Mouse (Mus musculus) MEL (cell line): ENCODE results near the gene Sp8. TPM values are rescaled to one million over a fixed set of nuclear protein-coding genes. Genes with fewer than 3 reads are reported as not detected.

ENCODE experiments used
- DNase-seq: peaks from one replicate; pipeline ENCODE4 v3.0.0; 2011; ENCODE audit warnings: low read depth, low spot score
- H3K27ac ChIP-seq: 2 replicates; pipeline ENCODE4 v1.5.1; 2012; ENCODE audit warnings: low read depth, mild to moderate bottlenecking, control low read depth, low read length, moderate library complexity; ENCODE audit not compliant: control insufficient read depth
- H3K27me3 ChIP-seq, 2 experiments: fragments of 150-350 bp in 1 of 2; sonication (generic) in 1 of 2; 2 replicates each; pipeline ENCODE4 v1.6.1; 2012; ENCODE audit warnings: low read length in 2 of 2, mild to moderate bottlenecking in 2 of 2, improper control_type of control experiment in 1 of 2, moderate library complexity in 1 of 2; ENCODE audit not compliant: insufficient read depth in 2 of 2, control insufficient read depth in 1 of 2
- H3K36me3 ChIP-seq, 2 experiments: 2 replicates each; pipeline ENCODE4 v1.6.1; 2012 to 2014; ENCODE audit warnings: low read length in 2 of 2, improper control_type of control experiment in 1 of 2, inconsistent platforms in 1 of 2, mild to moderate bottlenecking in 1 of 2; ENCODE audit not compliant: insufficient read depth in 2 of 2, control insufficient read depth in 1 of 2
- H3K4me1 ChIP-seq, 2 experiments: fragments of 150-350 bp in 1 of 2; sonication (generic) in 1 of 2; 2 replicates each; pipeline ENCODE4 v1.6.1; 2012; ENCODE audit warnings: low read length in 2 of 2, improper control_type of control experiment in 1 of 2, mild to moderate bottlenecking in 1 of 2; ENCODE audit not compliant: insufficient read depth in 2 of 2, control insufficient read depth in 1 of 2
- H3K4me3 ChIP-seq, 2 experiments: fragments of 150-350 bp in 1 of 2; sonication (generic) in 1 of 2; 2 replicates each; pipeline ENCODE4 v1.5.1; 2012; ENCODE audit warnings: low read depth in 2 of 2, low read length in 2 of 2, mild to moderate bottlenecking in 2 of 2, moderate library complexity in 2 of 2, control low read depth in 1 of 2, improper control_type of control experiment in 1 of 2; ENCODE audit not compliant: control insufficient read depth in 1 of 2, insufficient read depth in 1 of 2
- H3K79me2 ChIP-seq: 2 replicates; pipeline ENCODE4 v1.6.1; 2012; ENCODE audit warnings: mild to moderate bottlenecking, low read length, moderate library complexity; ENCODE audit not compliant: control insufficient read depth, poor library complexity, insufficient read depth
- H3K9ac ChIP-seq: 2 replicates; pipeline ENCODE4 v1.6.1; 2012; ENCODE audit warnings: low read depth, mild to moderate bottlenecking, control low read depth, low read length, moderate library complexity; ENCODE audit not compliant: control insufficient read depth, poor library complexity, severe bottlenecking
- H3K9me3 ChIP-seq: fragments of 150-350 bp; sonication (generic); replicated peaks from 2 replicates; pipeline ENCODE4 v1.6.1; 2012; ENCODE audit warnings: mild to moderate bottlenecking, low read length, improper control_type of control experiment, moderate library complexity; ENCODE audit not compliant: insufficient read depth
- BHLHE40 ChIP-seq: IDR thresholded peaks from 2 replicates; pipeline ENCODE4 v1.6.1; 2012; ENCODE audit warnings: low read depth, mild to moderate bottlenecking, inconsistent platforms, low read length, improper control_type of control experiment, borderline replicate concordance
- CHD1 ChIP-seq: IDR thresholded peaks from 2 replicates; pipeline ENCODE4 v1.6.1; 2012; ENCODE audit warnings: low read depth, mild to moderate bottlenecking, inconsistent platforms, low read length, improper control_type of control experiment
- CTCF ChIP-seq, 3 experiments: IDR thresholded peaks in 2 of 3; conservative IDR thresholded peaks in 1 of 3; 2 replicates each; pipeline ENCODE4 v1.5.1; 2011 to 2012; ENCODE audit warnings: low read length in 3 of 3, low read depth in 2 of 3, mild to moderate bottlenecking in 2 of 3, improper control_type of control experiment in 1 of 3, inconsistent platforms in 1 of 3, mixed read lengths in 1 of 3, moderate library complexity in 1 of 3; ENCODE audit not compliant: control insufficient read depth in 1 of 3, insufficient read depth in 1 of 3, poor library complexity in 1 of 3, severe bottlenecking in 1 of 3
- E2F4 ChIP-seq: IDR thresholded peaks from 2 replicates; pipeline ENCODE4 v1.6.1; 2011; ENCODE audit warnings: low read depth, low read length, improper control_type of control experiment, borderline replicate concordance
- ELF1 ChIP-seq: IDR thresholded peaks from 2 replicates; pipeline ENCODE4 v1.6.1; 2014; ENCODE audit warnings: low read depth, mild to moderate bottlenecking, inconsistent platforms, low read length, improper control_type of control experiment, moderate library complexity
- ETS1 ChIP-seq: IDR thresholded peaks from 2 replicates; pipeline ENCODE4 v1.6.1; 2012; ENCODE audit warnings: low read depth, mild to moderate bottlenecking, inconsistent platforms, low read length, improper control_type of control experiment, moderate library complexity
- HCFC1 ChIP-seq: IDR thresholded peaks from 2 replicates; pipeline ENCODE4 v1.6.1; 2012; ENCODE audit warnings: low read depth, mild to moderate bottlenecking, inconsistent platforms, low read length, improper control_type of control experiment, moderate library complexity
- JUND ChIP-seq: IDR thresholded peaks from 2 replicates; pipeline ENCODE4 v1.6.1; 2011; ENCODE audit warnings: low read depth, mild to moderate bottlenecking, improper control_type of control experiment, low read length
- KAT2A ChIP-seq: conservative IDR thresholded peaks from 2 replicates; pipeline ENCODE4 v1.6.1; 2012; ENCODE audit warnings: low read depth, low read length, improper control_type of control experiment, inconsistent platforms
- MAFK ChIP-seq: IDR thresholded peaks from 2 replicates; pipeline ENCODE4 v1.6.1; 2011; ENCODE audit warnings: low read depth, mild to moderate bottlenecking, low read length, improper control_type of control experiment, borderline replicate concordance
- MAZ ChIP-seq: IDR thresholded peaks from 2 replicates; pipeline ENCODE4 v1.6.1; 2012; ENCODE audit warnings: low read depth, mild to moderate bottlenecking, inconsistent platforms, low read length, improper control_type of control experiment
- MEF2A ChIP-seq: IDR thresholded peaks from 2 replicates; pipeline ENCODE4 v1.6.1; 2014; ENCODE audit warnings: low read depth, mild to moderate bottlenecking, inconsistent platforms, low read length, improper control_type of control experiment; ENCODE audit not compliant: poor library complexity, insufficient replicate concordance, severe bottlenecking; ENCODE audit errors: extremely low read depth
- MXI1 ChIP-seq: IDR thresholded peaks from 2 replicates; pipeline ENCODE4 v1.6.1; 2011; ENCODE audit warnings: mild to moderate bottlenecking, low read depth, low read length, improper control_type of control experiment
- MYC ChIP-seq: IDR thresholded peaks from 2 replicates; pipeline ENCODE4 v1.6.1; 2011; ENCODE audit warnings: low read depth, mild to moderate bottlenecking, low read length, improper control_type of control experiment, moderate library complexity
- NELFE ChIP-seq: IDR thresholded peaks from 2 replicates; pipeline ENCODE4 v1.6.1; 2011; ENCODE audit warnings: low read depth, low read length, improper control_type of control experiment
- POLR2AphosphoS2 ChIP-seq: IDR thresholded peaks from 2 replicates; pipeline ENCODE4 v1.6.1; 2011; ENCODE audit warnings: low read length, improper control_type of control experiment
- RAD21 ChIP-seq: IDR thresholded peaks from 2 replicates; pipeline ENCODE4 v1.6.1; 2011; ENCODE audit warnings: mild to moderate bottlenecking, low read depth, low read length, improper control_type of control experiment
- SIN3A ChIP-seq: IDR thresholded peaks from 2 replicates; pipeline ENCODE4 v1.6.1; 2012; ENCODE audit warnings: low read length, improper control_type of control experiment, inconsistent platforms
- TAL1 ChIP-seq: IDR thresholded peaks from 2 replicates; pipeline ENCODE4 v1.6.1; 2012; ENCODE audit warnings: mild to moderate bottlenecking, inconsistent platforms, low read length, moderate library complexity, mixed read lengths
- TBP ChIP-seq: IDR thresholded peaks from 2 replicates; pipeline ENCODE4 v1.8.0; 2011; ENCODE audit warnings: low read depth, low read length, improper control_type of control experiment
- TCF12 ChIP-seq: IDR thresholded peaks from 2 replicates; pipeline ENCODE4 v1.6.1; 2014; ENCODE audit warnings: low read depth, mild to moderate bottlenecking, inconsistent platforms, low read length, improper control_type of control experiment, moderate library complexity
- USF2 ChIP-seq, 2 experiments: IDR thresholded peaks; 2 replicates each; pipeline ENCODE4 v1.6.1; 2011 to 2012; ENCODE audit warnings: improper control_type of control experiment in 2 of 2, low read length in 2 of 2, borderline replicate concordance in 1 of 2, inconsistent platforms in 1 of 2, low read depth in 1 of 2, mild to moderate bottlenecking in 1 of 2; ENCODE audit not compliant: insufficient read depth in 1 of 2
- polyA plus RNA-seq, 2 experiments: library from polyadenylated mRNA; stranded (reverse) in 1 of 2; unstranded in 1 of 2; fragments of >175 nt in 1 of 2; fragments of >200 nt in 1 of 2; gene quantifications; 2 replicates each; pipeline versions ENCODE4 v1.2.1 to v1.2.4; 2012; ENCODE audit warnings: low replicate concordance in 2 of 2, low read depth in 1 of 2; ENCODE audit not compliant: insufficient read length in 2 of 2, insufficient read depth in 1 of 2, missing spikeins in 1 of 2
- total RNA-seq: library from RNA; depleted of rRNA; stranded (reverse); fragments of 300-350 nt; gene quantifications from 2 replicates; pipeline ENCODE4 v1.2.3, GENCODE M21; 2012

The Sp8 gene
- total and polyA plus RNA-seq, 3 experiments: not detected

- Histone ChIP-seq H3K36me3 (no peaks in the 10 kb centered on the region), H3K27me3 (no peaks in the 10 kb centered on the region), H3K4me3 (no peak overlapping the region), H3K27ac (no peak overlapping the region), H3K9me3 (no peaks in the 10 kb centered on the region), H3K4me1 (no peaks in the 10 kb centered on the region), H3K9ac (no peak overlapping the region), H3K79me2 (no peaks in the 10 kb centered on the region)
- DNase-seq: no peak
- TF ChIP-seq POLR2AphosphoS2 (no peak), MAFK (no peak), CTCF (IDR thresholded peaks at IDR 0.05 in 2 of 3, conservative IDR thresholded peaks at IDR 0.05 in 1 of 3; ENCODE audit: control insufficient read depth in 1 of 3, insufficient read depth in 1 of 3, low read depth in 2 of 3, low read length in 3 of 3, poor library complexity in 1 of 3, severe bottlenecking in 1 of 3) (no peak), TBP (no peak)
Measured at GRCm38 (mm10) chr12:118836411-118837341, 9.5 kb upstream of the Sp8 start.

GRCm38 (mm10) chr12:118837361-118837760, 8.8 kb upstream of the Sp8 start:
- H3K36me3 ChIP-seq: no peaks in the 10 kb centered on the region
- no peak overlapping the region for H3K4me3 ChIP-seq
- H3K27ac ChIP-seq: no peak overlapping the region
- no peak for DNase-seq
- H3K9ac ChIP-seq: no peak overlapping the region
- TF ChIP-seq HCFC1 (no peak), NELFE (no peak), RAD21 (no peak), MAFK (no peak), CHD1 (no peak)
- no peaks in the 10 kb centered on the region for H3K79me2 ChIP-seq
- no peaks in the 10 kb centered on the region for H3K4me1 ChIP-seq
- no peaks in the 10 kb centered on the region for H3K27me3 ChIP-seq
- no peaks in the 10 kb centered on the region for H3K9me3 ChIP-seq

- no peak for TF ChIP-seq MAFK
- no peak for TF ChIP-seq POLR2AphosphoS2
- no peak for TF ChIP-seq MAZ
- no peak for TF ChIP-seq BHLHE40
- TF ChIP-seq MYC: no peak
- TF ChIP-seq ELF1: no peak
- no peak for TF ChIP-seq ETS1
- no peak for TF ChIP-seq MXI1
- TF ChIP-seq E2F4: no peak
- no peak for TF ChIP-seq TAL1
- no peak for TF ChIP-seq TCF12
- no peak for TF ChIP-seq KAT2A
- TF ChIP-seq USF2 (IDR thresholded peaks at IDR 0.05; ENCODE audit: borderline replicate concordance in 1 of 2, insufficient read depth in 1 of 2, low read depth in 1 of 2, low read length in 2 of 2): no peak
- no peak for TF ChIP-seq JUND
- TF ChIP-seq CHD1: no peak
- no peak for TF ChIP-seq SIN3A
- TF ChIP-seq MEF2A: no peak
- TF ChIP-seq NELFE: no peak
- TF ChIP-seq RAD21: no peak
- TF ChIP-seq, all 39 proteins: peak for 0
- Histone ChIP-seq H3K4me1 (no peaks in the 10 kb centered on the region), H3K27me3 (no peaks in the 10 kb centered on the region), H3K9me3 (no peaks in the 10 kb centered on the region), H3K9ac (no peak overlapping the region), H3K79me2 (no peaks in the 10 kb centered on the region), H3K36me3 (no peaks in the 10 kb centered on the region), H3K27ac (no peak overlapping the region), H3K4me3 (no peak overlapping the region)
- DNase-seq: no peak
Measured at GRCm38 (mm10) chr12:118838260-118838659, 7.9 kb upstream of the Sp8 start.
